Mouse (Mus musculus) thymus, postnatal 25 days (tissue): ENCODE results near the gene Klri1.
A peak's percentile ranks its signal among the peaks of the same experiment; 100 is the strongest.
"Not testable (repeated sequence)": the region's sequence is repeated elsewhere in the genome, so short reads cannot be mapped to it uniquely, and the experiment has no call there.

Experiments used
- DNase-seq: peaks from one replicate; pipeline ENCODE4 v3.0.0; 2022

The Klri1 gene

DNA sequence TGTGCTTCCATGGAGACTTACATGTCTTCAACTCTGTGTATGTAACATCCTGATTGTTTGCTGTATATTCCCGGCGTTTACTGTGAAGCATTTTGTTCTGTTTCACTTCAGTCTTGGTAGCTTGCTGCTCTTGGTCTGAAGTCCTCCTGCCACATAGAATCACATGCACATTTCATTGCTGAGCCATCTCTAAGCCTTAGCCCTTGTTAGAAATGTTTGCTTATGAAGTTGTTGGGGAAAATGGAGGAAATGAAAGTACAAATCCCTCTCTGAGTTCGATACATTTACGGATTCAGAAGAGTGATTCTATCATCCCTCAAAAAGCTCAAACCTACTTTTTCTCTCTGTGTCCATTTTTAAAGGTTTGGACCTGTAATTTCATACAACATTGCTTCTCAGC, at the start of gene Klri1:
Gene Klri1, minus strand, starts transcription at position 101 of the 400 bp plus-strand sequence.
- DNase-seq, result no peak

DNA sequence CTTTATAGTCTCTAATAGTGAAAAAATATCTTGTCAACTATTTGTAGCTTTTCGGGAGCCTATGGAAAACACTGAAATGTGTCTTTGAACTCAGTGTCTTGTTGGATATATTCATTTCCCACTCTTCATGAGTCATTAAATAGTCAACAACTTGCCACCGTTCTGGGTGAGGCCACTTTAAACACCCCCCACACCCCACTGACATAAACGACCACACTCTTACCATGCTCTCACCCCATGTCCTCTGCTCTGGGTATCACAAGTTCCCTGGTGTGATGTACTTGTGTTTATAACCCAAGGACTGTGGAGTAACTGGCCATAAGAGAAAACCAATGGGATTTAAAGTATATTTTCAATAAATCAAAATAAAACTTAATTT, 30.7 kb upstream of the Klri1 start:
- no peak for DNase-seq

DNA sequence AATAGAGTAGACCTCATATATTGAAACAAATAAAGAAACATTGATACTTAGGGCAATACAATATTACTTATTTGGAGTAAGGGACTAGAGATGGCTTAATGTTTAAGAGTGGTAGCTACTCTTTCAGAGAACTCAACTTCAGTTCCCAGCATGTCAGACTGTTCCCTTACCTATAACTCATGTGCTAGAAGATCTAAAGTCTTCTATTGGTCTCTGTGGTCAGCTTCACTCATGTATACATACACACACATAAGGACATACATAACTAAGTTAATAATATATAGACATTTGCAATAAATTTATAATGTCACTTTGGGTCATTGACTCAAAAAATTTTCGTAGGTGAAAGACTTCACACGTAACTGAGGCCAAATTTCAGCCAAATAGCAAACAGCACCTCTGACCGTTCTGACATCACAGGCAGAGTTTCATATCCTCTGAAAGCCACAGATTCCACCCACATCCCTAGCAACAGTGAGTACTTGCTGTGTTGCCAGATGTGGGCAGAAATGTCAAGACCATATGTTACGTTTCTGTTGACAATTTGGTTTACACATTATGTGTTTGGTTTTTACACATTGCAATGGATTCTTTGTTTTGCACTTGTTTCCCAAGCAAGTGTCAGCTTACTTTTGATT, 30.2 kb upstream of the Klri1 start:
- DNase-seq, result no peak

DNA sequence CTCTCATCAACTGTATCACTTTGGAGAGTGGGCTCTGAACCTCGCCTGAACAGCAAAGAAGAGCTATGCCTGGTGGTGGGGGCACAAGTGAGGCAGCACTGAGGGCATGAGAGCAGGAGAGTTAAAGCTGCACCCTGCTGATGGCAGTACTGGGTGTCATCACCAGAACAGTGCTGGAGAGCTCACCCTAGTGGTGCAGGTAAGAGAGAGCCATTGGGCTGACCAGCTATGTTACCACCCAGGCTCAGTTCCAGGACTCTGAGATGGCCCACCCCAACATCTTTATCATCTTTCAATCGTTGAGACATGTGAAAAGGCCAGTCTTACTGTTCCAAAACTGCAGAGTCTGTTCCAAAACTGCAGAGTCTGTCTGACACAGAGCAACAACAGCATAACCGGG, 29.2 kb upstream of the Klri1 start:
- DNase-seq, result no peak

DNA sequence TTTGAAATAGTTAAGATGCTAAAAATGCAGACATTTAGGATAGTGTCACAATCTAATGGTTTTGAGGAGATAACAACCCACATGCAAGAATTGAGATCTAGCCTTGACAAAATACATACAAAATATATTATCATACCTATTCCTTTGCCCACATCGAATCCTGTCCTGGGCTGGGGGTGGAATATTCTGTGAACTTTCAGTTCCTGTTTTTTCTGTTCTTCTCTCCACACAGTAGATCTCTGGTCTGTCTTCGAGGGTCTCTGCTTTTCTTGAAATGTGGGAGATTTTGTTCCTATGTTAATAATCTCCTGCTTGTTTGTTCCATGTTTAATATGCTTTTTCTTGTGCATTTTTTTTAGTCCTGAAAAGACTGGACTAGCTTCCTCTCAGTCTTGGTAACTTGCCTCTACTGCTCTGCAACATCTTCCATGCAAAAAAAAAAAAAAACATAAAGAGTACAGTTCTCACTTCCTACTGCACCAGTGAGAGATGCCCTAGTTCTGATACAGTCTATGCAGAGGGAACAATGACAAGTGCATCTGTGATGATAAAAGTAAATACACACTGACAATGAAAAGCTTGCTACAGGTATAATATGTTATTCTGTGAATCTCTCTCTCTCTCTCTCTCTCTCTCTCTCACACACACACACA, 23.3 kb upstream of the Klri1 start, which contains the start of gene Klri2:
Gene Klri2, minus strand, starts transcription at position 416 of the 653 bp plus-strand sequence.
- no peak for DNase-seq

DNA sequence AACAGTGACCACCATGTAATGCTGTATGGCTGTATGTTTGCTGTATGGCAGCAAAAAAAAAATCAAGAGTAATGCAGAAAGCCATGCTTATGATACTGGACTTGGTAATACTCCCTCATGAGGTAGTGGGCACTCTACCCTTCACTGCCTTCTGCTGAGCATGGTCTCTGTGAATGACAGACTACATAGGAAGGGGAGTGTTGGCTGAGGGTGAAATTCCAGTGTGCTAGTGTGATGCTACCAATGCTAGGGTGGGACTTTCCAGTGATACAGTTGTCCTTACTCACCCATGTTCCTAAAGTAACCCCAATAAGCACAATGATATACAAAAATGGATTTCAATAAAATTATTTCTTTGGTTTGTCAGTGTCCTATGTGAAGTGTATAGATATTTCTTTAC, 19.5 kb upstream of the Klri1 start:
- no peak for DNase-seq

DNA sequence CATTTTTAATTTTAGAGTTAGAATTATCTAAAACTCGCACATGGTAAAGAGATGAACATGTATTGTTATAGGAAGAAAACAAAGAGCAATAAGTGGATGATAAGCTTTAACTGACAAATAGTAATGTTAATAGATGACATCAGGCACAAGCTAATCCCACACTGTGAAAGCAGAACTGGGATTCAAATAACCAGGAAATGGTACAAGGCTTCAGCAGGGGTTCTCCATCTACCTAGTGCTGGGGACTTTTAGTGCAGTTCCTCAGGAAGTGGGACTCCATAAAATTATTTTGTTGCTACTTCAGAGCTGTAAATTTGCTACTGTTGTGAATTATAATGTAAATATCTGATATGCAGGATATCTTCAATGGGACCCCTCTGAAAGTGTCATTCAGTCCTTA, 10.3 kb upstream of the Klri1 start:
- DNase-seq, result no peak

DNA sequence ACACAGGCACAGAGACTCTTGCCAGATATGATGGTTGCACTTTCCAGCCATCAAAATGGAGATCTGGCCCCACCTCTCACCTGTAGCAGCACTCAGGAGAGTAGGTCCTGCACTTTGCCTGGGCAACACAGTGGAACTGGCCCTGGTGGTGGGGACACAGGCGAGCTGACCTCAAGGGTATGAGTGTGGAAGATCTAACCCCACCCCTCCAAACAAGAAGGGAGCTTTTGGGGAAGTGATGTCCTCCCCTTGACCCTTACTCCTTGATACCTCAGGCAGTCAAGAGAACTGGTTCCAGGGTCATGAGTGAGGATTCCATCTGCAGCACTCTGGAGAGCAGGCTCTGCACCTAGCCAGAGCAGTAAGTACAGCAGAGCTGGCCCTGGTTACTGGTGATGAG, 4.5 kb upstream of the Klri1 start:
- DNase-seq, result no peak

DNA sequence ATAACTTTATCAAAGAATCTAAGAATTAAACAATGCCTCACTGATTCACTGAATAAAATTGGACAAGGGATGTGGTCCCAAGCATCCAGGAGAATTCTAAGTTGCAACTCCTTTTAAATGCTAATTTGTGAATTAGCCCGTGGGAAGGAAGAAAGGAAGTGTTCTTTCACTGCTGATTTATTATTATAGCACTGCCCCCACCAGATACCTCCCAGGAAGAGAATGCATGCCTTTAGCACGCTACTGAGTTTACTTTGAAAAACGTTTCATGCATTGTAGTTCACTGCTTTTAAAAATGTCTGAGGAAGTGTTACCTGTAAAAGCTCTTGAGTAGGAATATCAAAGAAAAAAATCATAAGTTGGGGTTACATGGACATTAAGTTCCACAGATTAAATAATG, 3.6 kb upstream of the Klri1 start:
- DNase-seq, result no peak

DNA sequence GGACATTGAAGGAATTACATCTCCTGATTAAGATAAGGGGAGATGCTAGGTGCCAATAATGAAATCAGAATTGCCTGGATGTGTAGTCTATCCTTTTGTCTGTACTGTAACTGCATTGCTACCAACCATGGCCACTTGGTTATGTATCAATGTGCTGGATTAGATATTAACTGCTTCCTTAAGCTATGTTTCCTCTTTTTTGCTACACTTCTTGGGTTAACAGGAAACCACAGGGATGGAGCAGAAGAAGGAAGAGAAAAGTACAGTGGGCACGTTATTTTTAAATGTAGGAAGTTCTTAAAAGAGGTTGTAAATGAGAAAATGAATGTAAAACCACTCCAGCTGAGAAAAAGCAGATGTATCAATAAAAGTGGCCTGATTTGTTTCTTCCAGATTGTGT, 3.4 kb downstream of the Klri1 start:
- no peak for DNase-seq

DNA sequence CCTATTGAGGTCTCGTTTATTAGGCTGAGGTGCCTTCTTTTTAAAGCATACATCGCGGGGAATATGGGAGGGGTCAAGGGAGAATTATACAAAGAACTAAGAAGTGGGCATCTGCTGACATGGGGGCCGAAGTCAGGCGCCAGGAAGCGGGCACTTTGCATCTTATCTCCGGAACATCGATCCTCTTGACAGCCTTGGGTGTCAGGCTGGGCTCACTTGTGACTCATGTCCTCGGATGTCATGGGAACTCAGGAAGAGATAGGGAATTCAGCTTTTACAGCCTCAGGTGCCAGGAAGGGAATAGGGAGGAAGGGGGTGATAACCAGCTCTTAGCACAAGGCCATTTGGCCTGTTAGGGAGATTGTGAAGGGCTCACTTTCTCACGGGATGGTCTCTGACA, 25.5 kb downstream of the Klri1 start:
- not testable (repeated sequence) for DNase-seq

DNA sequence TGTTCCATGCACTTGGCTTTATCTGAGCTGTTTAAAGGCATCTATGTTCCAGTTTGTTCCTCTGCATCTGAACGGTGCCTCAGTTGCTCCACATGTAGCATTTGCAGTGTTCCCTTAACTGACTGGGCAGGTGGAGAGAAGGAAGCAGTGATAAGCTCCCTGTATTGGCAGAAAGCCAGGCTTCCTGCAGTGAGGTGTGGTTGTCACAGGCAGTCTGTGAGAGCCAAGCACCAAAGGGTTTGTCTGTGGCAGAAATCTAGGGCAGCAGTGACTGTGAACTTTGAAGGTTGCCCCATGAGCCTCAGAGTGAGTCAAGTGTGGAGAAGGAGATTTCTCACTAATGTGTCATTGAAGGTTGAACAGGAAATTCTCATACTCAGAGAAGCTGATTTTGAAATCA, 36.6 kb downstream of the Klri1 start:
- peak; percentile 6 for DNase-seq

DNA sequence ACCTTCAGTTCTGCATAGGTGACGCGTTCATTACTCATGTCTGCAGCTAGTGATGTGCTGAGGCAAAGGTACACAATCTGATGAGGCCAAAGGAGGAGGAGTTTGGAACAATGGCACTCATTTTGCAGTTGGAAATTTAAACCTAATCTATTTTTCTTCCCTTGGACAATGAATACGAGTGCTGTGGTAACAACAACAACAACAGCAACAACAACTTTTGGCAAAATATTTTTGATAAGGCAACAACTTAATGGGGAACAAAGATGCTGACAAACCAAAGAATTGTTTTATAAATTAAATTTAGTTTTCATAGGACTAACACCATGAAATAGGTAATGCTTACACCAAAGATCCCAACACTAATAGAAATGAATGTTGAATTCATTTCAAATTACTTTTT, 38.1 kb downstream of the Klri1 start, which contains the start of gene Klrc1:
Gene Klrc1, minus strand, starts transcription at position 101 of the 400 bp plus-strand sequence.
- DNase-seq, result no peak

DNA sequence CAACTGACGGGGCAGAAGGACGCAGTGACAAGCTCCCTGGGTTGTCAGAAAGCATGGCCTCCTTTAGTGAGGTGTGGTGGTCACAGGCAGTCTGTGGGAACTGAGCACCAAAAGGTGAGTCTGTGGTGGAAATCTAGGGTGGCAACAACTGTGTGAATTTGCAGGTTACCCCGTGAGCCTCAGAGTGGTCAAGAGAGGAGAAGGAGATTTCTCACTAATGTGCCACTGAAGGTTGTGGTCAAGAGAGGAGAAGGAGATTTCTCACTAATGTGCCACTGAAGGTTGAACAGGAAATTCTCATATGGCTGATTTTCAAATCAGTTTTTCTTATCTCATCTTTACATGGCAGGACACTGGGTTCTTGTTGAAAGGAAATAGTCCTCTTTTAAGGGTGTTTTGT, 55.6 kb downstream of the Klri1 start:
- not testable (repeated sequence) for DNase-seq

DNA sequence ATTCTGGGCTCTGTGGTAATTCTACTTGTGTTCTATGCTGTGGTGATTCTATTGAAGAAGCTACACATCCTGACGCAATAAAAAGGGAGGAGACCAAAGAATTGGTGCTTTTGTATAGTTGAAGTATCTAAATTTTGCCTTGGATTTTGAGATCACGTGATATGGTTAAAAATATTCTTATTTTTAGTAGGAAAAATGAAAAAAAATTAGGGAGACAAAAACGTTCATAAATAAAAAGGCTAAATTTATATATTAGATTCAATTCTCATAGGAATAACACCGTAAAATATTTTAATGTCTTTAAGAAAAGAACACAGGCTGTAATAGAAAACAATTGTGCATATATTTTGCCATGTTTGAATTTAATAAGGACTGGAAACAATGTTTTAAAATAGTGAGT, 56.3 kb downstream of the Klri1 start, which contains the start of gene Klrc2:
Gene Klrc2, minus strand, starts transcription at position 101 of the 400 bp plus-strand sequence.
- DNase-seq, result not testable (repeated sequence)
